Mouse (Mus musculus): ENCODE measurements around the gene Gpbar1. TPM values are rescaled to one million over a fixed set of nuclear protein-coding genes. Genes with fewer than 3 reads are reported as not detected.
"Not testable (repeated sequence)": the region's sequence is repeated elsewhere in the genome, so short reads cannot be mapped to it uniquely, and the experiment has no call there.

Gpbar1 gene
- total RNA-seq, 2 experiments from 2014 or later: not detected

- intact Hi-C loops (cut with DNase I): no loop called here
- DNase-seq (ENCODE audit: low spot score in 2 of 2): no peak
These were observed 29.9 kb downstream of the Gpbar1 start for GRCm38 (mm10) chr1:74308001-74308964.

GRCm38 (mm10) chr1:74309767-74310166 lies 31.4 kb downstream of the Gpbar1 start:
- DNase-seq (ENCODE audit: low spot score in 2 of 2): no peak
- intact Hi-C loops (cut with DNase I): no loop called here

DNA sequence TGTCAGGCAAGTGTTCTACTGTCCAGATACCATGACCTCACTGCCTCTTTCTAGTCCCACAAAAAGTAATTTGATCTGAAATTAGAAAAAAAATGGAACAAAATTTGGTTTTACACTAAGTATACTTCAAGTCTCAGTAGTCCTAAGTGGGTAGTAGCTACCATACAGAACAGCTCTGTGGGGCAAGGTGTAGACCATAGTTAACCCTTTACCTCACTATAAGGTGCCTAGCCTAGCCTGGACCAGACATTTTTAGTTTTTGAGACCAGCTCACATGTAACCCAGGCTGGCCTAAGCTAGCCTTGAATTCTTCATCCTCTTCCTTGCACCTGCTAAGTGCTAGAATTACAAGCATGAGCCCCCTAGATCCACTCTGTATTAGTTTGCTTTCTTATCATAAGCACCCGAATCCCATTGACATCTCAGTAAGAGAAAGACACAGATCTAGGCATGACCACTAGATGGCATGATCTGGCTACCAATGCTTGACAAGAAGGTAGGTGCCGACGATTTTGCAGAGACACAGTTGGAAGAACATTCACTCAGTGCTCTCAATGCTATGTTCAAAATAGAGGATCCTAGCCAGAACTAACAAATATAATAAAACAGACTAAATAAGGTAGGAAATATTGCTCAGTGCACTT lies 34.8 kb downstream of the Gpbar1 start:
- intact Hi-C loops (cut with DNase I): loop anchor here (1.0 to 2.0 kb wide), 2 partner anchors 50 to 139 kb away; partner anchors contain the start of gene Catip
- peak in 1 of 2 experiments; percentile 42 for DNase-seq (ENCODE audit: low spot score in 2 of 2)

GRCm38 (mm10) chr1:74314796-74315195 lies 36.4 kb downstream of the Gpbar1 start:
- intact Hi-C loops (cut with DNase I): no loop called here
- DNase-seq (ENCODE audit: low spot score in 2 of 2): no peak

DNA sequence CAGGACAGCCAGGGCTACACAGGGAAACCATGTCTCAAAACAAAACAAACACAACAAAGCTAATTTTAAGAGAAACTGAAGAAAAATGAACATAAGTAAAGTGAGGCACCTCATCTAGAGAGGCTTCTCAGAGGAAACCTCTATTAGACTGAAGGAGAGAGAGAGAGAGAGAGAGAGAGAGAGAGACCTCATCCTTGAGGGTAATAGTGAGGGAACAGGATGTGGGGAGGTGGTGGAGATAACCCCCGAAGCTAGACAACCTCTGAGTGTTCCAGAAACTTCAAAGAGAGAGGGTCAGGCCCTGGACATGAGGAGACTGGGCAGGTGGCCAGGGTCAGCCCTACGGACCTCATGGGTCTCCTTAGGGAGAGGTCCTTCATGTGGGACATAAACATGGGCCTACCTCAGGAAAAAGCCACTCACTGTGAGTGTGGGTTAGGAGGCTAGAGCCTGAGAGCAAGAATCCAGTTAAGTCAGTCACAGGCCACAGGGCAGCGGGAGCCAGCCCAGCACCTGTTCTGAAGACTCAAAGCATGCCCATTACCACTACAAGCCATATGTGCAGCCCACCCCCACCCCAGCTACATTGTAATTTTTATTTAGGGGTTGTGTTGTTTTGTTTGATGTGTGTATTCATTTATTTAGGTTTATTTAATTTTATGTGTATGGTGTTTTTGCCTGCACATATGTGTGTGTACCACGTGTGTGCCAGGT lies 37.9 kb downstream of the Gpbar1 start:
- no peak for DNase-seq (ENCODE audit: low spot score in 2 of 2)
- intact Hi-C loops (cut with DNase I): no loop called here

DNA sequence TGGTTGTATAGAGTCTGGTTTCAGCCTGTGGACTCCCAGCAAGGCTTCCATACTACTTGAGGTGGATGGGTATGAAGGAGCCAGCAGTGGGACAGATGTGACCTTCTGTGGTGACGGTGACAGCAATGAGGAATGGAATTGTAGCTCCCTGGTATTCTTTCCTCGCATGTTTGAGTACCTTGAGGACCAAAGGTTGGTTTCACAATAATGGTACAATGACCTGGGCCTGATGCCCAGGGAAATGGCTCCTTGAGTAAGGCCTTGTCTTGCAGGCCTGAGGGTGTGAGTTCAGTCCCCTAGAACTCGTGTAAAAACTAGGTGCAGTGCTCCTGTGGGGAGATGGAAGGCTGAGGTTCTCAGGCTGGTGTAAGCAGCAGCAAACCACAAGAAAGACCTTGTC lies 40.4 kb downstream of the Gpbar1 start:
- intact Hi-C loops (cut with DNase I): no loop called here

GRCm38 (mm10) chr1:74321396-74321795 lies 43.0 kb downstream of the Gpbar1 start:
- intact Hi-C loops (cut with DNase I): no loop called here
- DNase-seq (ENCODE audit: low spot score in 2 of 2): no peak

More for the DNA sequence above, 40.4 kb downstream of the Gpbar1 start:
- DNase-seq (ENCODE audit: low spot score in 2 of 2): no peak

DNA sequence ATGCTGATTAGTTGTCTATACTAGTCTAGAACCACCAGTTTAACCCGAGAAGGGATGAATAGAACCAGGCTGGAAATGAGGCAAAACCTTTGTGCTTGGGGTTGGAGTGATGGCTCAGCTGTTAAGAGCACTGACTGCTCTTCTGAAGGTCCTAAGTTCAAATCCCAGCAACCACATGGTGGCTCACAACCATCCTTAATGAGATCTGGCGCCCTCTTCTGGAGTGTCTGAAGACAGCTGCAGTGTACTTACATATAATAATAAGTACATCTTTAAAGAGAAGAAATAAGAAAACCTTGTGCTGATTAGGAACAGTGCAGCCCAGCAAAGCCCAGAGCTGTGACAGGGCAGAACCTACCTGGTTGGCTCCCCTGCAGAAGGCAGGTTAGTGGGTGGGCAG lies 48.6 kb downstream of the Gpbar1 start:
- intact Hi-C loops (cut with DNase I); DNase-seq (ENCODE audit: low spot score in 2 of 2): not testable (repeated sequence)

Other genes starting within 250 kb of the Gpbar1 start
- 10 to 100 TPM; 36.1 to 50.9 TPM for gene Tns1, start 154.1 kb upstream of the Gpbar1 start, total RNA-seq (2021)
- gene Rufy4, start 153.0 kb upstream of the Gpbar1 start, total RNA-seq (2021): not detected
- gene Cxcr2, start 124.6 kb upstream of the Gpbar1 start, total RNA-seq (2021): under 1 TPM in 1 of 2 experiments, not detected in 1; 0.10 TPM
- gene Cxcr1, start 83.9 kb upstream of the Gpbar1 start, total RNA-seq (2021): not detected
- 100 to 1,000 TPM; 259 to 262 TPM for gene Arpc2, start 42.5 kb upstream of the Gpbar1 start, total RNA-seq (2021)
- 100 to 1,000 TPM; 139 to 143 TPM for gene Aamp, start 6.2 kb downstream of the Gpbar1 start, total RNA-seq (2021)
- gene Pnkd, start 6.4 kb downstream of the Gpbar1 start, total RNA-seq (2021): 100 to 1,000 TPM; 151 to 166 TPM
- gene Tmbim1, start 27.1 kb downstream of the Gpbar1 start, total RNA-seq (2021): 10 to 100 TPM; 21.5 to 26.4 TPM
- 1 to 10 TPM; 1.3 TPM for gene Catip, start 83.6 kb downstream of the Gpbar1 start, total RNA-seq (2021)
- 1 to 10 TPM; 2.6 to 5.1 TPM for gene Slc11a1, start 96.6 kb downstream of the Gpbar1 start, total RNA-seq (2021)
- gene Ctdsp1, start 113.0 kb downstream of the Gpbar1 start, total RNA-seq (2021): 10 to 100 TPM; 23.0 to 25.2 TPM
- 1 to 10 TPM in 1 of 2 experiments, under 1 TPM in 1; 0.39 to 1.1 TPM for gene Vil1, start 130.8 kb downstream of the Gpbar1 start, total RNA-seq (2021)
- 10 to 100 TPM; 24.9 to 28.0 TPM for gene Cnot9, start 227.5 kb downstream of the Gpbar1 start, total RNA-seq (2021)